Mouse (Mus musculus): ENCODE measurements around the gene Mmp2.
"Not testable (repeated sequence)": the region's sequence is repeated elsewhere in the genome, so short reads cannot be mapped to it uniquely, and the experiment has no call there.

Mmp2 gene

DNA sequence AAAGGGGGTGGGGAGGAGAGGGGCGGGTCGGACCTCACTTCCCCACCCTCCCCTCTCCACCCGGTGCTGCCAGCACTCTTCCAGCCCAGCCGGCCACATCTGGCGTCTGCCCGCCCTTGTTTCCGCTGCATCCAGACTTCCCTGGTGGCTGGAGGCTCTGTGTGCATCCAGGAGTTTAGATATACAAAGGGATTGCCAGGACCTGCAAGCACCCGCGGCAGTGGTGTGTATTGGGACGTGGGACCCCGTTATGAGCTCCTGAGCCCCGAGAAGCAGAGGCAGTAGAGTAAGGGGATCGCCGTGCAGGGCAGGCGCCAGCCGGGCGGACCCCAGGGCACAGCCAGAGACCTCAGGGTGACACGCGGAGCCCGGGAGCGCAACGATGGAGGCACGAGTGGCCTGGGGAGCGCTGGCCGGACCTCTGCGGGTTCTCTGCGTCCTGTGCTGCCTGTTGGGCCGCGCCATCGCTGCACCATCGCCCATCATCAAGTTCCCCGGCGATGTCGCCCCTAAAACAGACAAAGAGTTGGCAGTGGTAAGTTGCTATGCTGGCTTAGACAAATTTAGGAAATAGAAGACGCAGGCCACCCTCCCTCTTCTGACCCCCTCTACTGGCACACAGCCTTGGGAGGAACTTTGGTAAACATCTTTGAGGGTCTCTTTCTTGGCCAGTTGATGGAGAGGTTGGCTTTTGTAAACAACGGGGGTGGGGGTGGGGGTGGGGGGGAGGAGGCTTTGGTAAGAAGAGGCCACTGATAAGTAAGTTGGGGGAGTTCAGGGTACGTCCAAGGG is at the start of gene Mmp2:
TSS of gene Mmp2 (plus strand) at position 49 of the 792 bp plus-strand sequence.
- no peak for DNase-seq (ENCODE audit: low read depth, low spot score)

- no peak for DNase-seq (ENCODE audit: low read depth, low spot score)
These were observed 46.1 kb upstream of the Mmp2 start for GRCm38 (mm10) chr8:92780976-92781375.

- DNase-seq (ENCODE audit: low read depth, low spot score) = no peak
These were observed 43.0 kb upstream of the Mmp2 start for GRCm38 (mm10) chr8:92783906-92784610.

GRCm38 (mm10) chr8:92790835-92791234 is 36.3 kb upstream of the Mmp2 start:
- DNase-seq (ENCODE audit: low read depth, low spot score) = no peak

- DNase-seq (ENCODE audit: low read depth, low spot score) = not testable (repeated sequence)
These were observed 35.1 kb upstream of the Mmp2 start for GRCm38 (mm10) chr8:92791999-92792398.

GRCm38 (mm10) chr8:92793852-92794580 is 33.1 kb upstream of the Mmp2 start:
- DNase-seq (ENCODE audit: low read depth, low spot score) = no peak

DNA sequence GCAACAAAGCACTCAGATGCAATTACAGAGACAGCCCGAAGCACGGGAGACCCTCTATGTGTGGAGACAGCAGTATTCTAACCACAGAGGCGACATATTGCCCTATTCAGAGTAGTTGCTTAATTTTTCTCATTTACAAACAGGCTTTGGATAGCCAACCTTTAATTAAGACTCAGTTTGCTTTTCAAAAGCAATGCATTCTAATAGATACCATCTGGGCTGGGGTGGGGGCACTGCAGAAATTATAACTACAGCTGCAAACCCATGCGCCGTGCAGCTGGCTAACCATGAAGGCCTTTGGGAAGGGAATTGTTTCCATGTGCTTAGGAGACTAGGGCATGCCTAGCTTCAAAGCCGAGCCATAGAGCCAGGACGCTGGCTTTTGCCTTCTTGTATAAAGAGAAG is 29.6 kb upstream of the Mmp2 start:
- no peak for DNase-seq (ENCODE audit: low read depth, low spot score)

GRCm38 (mm10) chr8:92799406-92799805 is 27.7 kb upstream of the Mmp2 start:
- no peak for DNase-seq (ENCODE audit: low read depth, low spot score)

GRCm38 (mm10) chr8:92801231-92801630 is 25.9 kb upstream of the Mmp2 start:
- peak; percentile 43 for DNase-seq (ENCODE audit: low read depth, low spot score)

DNA sequence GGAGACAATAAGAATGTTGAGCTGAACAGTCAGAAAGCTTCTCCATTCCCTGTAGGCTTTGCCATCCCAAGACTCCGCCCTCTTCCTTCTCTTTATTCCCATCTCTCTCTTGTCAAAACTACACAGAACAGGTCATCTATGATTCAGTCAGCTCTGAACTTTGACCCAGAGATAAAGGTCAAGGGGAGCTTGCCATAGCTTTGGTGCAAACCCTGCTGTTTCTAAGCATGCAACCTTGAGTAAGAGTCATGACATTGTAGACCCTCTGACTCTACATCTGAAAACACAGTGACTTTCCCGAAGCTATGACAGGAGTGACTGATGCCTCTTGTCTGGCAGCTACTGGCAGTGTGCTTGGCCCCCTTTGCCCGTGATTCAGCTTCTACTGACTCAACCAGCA is 24.5 kb upstream of the Mmp2 start:
- no peak for DNase-seq (ENCODE audit: low read depth, low spot score)

DNA sequence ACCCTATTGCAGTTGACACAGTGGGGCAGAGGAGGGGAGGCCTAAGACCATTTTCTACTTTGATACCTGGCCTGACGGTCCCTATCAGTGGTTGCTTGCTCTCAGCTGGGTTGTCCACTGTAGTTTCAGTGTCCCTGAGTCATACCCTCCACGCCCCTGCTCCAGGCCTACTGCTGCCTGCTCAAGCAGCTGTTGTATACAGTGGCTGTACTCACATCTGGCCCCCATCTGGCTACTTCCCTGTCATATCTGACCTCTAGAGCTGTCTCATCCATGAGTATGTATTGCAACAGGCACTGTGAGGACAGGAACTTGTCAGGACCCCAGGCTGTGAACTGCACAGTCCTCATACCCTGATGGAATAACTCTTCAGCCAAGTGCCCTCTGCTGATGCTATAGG is 14.3 kb upstream of the Mmp2 start:
- DNase-seq (ENCODE audit: low read depth, low spot score) = no peak

GRCm38 (mm10) chr8:92815661-92816060 is 11.4 kb upstream of the Mmp2 start:
- DNase-seq (ENCODE audit: low read depth, low spot score) = no peak

GRCm38 (mm10) chr8:92817928-92818818 is 8.9 kb upstream of the Mmp2 start:
- peak; percentile 90 for DNase-seq (ENCODE audit: low read depth, low spot score)

GRCm38 (mm10) chr8:92821151-92821550 is 5.9 kb upstream of the Mmp2 start:
- DNase-seq (ENCODE audit: low read depth, low spot score) = no peak

DNA sequence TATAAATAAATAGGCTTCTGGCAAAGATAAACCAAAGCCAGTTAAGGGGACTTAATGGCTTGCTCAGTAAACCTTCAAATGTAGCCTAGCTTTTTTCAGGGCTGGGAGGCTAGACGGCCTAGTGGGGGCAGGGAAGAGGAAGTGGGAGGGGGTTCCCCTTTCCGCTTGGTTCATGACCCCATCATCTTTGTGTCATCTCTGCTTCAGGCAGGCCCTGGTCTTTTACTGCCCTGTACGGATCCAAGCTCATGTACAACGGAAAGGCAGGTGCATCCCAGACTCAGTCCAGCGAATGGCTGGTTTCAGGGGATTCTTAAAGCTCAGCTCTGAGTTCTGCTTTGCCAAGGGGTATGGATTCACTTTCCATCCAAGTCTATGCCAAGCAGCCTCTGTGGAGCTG is 4.7 kb upstream of the Mmp2 start:
- no peak for DNase-seq (ENCODE audit: low read depth, low spot score)

GRCm38 (mm10) chr8:92825991-92826390 is 1.1 kb upstream of the Mmp2 start:
- no peak for DNase-seq (ENCODE audit: low read depth, low spot score)

- DNase-seq (ENCODE audit: low read depth, low spot score) = no peak
These were observed 1.2 kb downstream of the Mmp2 start for GRCm38 (mm10) chr8:92828251-92828743.

DNA sequence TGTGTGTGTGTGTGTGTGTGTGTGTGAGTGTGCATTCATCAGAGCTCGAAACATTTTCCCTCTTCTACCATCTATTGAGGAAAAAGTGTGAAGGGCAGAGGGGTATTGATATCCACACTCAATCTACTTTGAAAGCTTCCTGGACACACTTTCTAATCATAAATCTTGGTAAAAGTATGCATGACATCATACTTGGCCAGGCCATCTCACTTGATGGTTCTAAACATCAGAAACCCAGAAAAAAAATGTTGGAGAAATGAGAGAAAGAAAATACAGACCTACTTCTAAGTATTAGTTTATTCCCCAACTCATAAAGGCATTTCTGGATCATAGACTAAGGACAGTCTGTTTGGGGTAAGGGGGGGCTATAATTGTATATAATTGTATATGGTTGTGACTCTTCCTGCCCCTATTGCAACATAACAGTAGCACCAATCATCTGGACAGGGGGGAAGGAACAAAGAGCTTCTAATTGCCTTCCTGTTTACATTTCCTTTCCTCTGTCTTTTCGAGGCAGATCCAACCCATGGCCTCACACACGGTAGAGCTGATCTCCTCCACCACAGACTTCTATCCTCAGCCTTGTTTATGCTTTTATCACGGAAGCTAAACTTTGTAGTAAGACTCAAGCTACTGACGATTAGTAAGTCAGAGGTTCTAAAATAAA is 7.1 kb downstream of the Mmp2 start:
- no peak for DNase-seq (ENCODE audit: low read depth, low spot score)

DNA sequence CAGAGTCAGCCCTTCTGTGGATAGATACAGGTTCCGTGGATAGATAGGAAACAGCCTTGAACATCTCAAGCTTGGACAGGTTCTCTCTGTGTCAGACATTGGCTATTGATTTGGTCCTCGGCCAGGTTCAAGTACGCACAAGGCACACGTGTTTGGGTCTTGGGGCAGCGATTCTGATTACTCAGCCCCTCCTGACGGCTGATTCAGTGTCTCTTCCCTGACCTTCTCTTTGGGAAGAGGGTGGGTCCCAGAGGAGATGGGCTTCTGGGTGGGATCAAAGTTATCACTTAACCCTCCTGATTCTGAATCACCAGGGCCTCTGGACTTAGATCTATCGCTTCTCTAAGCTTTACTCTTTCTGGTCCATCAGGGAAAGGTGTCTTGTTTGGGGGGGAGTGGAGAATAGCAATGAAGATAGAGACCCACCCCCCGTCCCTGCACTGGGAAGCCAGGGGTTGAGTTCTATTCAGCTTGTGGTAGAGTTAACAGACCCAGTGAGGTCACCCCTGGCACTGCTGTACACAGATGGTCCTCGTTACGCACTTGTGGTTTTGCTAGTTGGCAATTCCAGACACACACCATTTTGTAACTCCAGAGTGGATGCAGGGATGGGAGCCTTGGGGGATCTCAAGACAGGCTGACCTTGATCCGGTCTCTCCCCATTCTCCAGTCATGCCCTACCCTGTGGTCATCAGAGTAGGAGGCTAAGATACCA is 7.9 kb downstream of the Mmp2 start:
- no peak for DNase-seq (ENCODE audit: low read depth, low spot score)

GRCm38 (mm10) chr8:92835901-92836300 is 8.8 kb downstream of the Mmp2 start:
- no peak for DNase-seq (ENCODE audit: low read depth, low spot score)
